Mouse (Mus musculus) MEL (cell line): ENCODE results near the gene Mapk7. TPM values are rescaled to one million over a fixed set of nuclear protein-coding genes. Genes with fewer than 3 reads are reported as not detected.

Experiments used
- DNase-seq: peaks from one replicate; pipeline ENCODE4 v3.0.0; 2011; ENCODE audit warnings: low read depth, low spot score
- H3K27ac ChIP-seq: 2 replicates; pipeline ENCODE4 v1.5.1; 2012; ENCODE audit warnings: low read depth, mild to moderate bottlenecking, control low read depth, low read length, moderate library complexity; ENCODE audit not compliant: control insufficient read depth
- H3K27me3 ChIP-seq, 2 experiments: fragments of 150-350 bp in 1 of 2; sonication (generic) in 1 of 2; 2 replicates each; pipeline ENCODE4 v1.6.1; 2012; ENCODE audit warnings: low read length in 2 of 2, mild to moderate bottlenecking in 2 of 2, improper control_type of control experiment in 1 of 2, moderate library complexity in 1 of 2; ENCODE audit not compliant: insufficient read depth in 2 of 2, control insufficient read depth in 1 of 2
- H3K36me3 ChIP-seq, 2 experiments: 2 replicates each; pipeline ENCODE4 v1.6.1; 2012 to 2014; ENCODE audit warnings: low read length in 2 of 2, improper control_type of control experiment in 1 of 2, inconsistent platforms in 1 of 2, mild to moderate bottlenecking in 1 of 2; ENCODE audit not compliant: insufficient read depth in 2 of 2, control insufficient read depth in 1 of 2
- H3K4me1 ChIP-seq, 2 experiments: fragments of 150-350 bp in 1 of 2; sonication (generic) in 1 of 2; 2 replicates each; pipeline ENCODE4 v1.6.1; 2012; ENCODE audit warnings: low read length in 2 of 2, improper control_type of control experiment in 1 of 2, mild to moderate bottlenecking in 1 of 2; ENCODE audit not compliant: insufficient read depth in 2 of 2, control insufficient read depth in 1 of 2
- H3K4me3 ChIP-seq, 2 experiments: fragments of 150-350 bp in 1 of 2; sonication (generic) in 1 of 2; 2 replicates each; pipeline ENCODE4 v1.5.1; 2012; ENCODE audit warnings: low read depth in 2 of 2, low read length in 2 of 2, mild to moderate bottlenecking in 2 of 2, moderate library complexity in 2 of 2, control low read depth in 1 of 2, improper control_type of control experiment in 1 of 2; ENCODE audit not compliant: control insufficient read depth in 1 of 2, insufficient read depth in 1 of 2
- H3K79me2 ChIP-seq: 2 replicates; pipeline ENCODE4 v1.6.1; 2012; ENCODE audit warnings: mild to moderate bottlenecking, low read length, moderate library complexity; ENCODE audit not compliant: control insufficient read depth, poor library complexity, insufficient read depth
- H3K9ac ChIP-seq: 2 replicates; pipeline ENCODE4 v1.6.1; 2012; ENCODE audit warnings: low read depth, mild to moderate bottlenecking, control low read depth, low read length, moderate library complexity; ENCODE audit not compliant: control insufficient read depth, poor library complexity, severe bottlenecking
- H3K9me3 ChIP-seq: fragments of 150-350 bp; sonication (generic); replicated peaks from 2 replicates; pipeline ENCODE4 v1.6.1; 2012; ENCODE audit warnings: mild to moderate bottlenecking, low read length, improper control_type of control experiment, moderate library complexity; ENCODE audit not compliant: insufficient read depth
- BHLHE40 ChIP-seq: IDR thresholded peaks from 2 replicates; pipeline ENCODE4 v1.6.1; 2012; ENCODE audit warnings: low read depth, mild to moderate bottlenecking, inconsistent platforms, low read length, improper control_type of control experiment, borderline replicate concordance
- CHD1 ChIP-seq: IDR thresholded peaks from 2 replicates; pipeline ENCODE4 v1.6.1; 2012; ENCODE audit warnings: low read depth, mild to moderate bottlenecking, inconsistent platforms, low read length, improper control_type of control experiment
- CHD2 ChIP-seq: IDR thresholded peaks from 2 replicates; pipeline ENCODE4 v1.6.1; 2011; ENCODE audit warnings: low read length, improper control_type of control experiment
- E2F4 ChIP-seq: IDR thresholded peaks from 2 replicates; pipeline ENCODE4 v1.6.1; 2011; ENCODE audit warnings: low read depth, low read length, improper control_type of control experiment, borderline replicate concordance
- EP300 ChIP-seq, 2 experiments: IDR thresholded peaks; 2 replicates each; pipeline ENCODE4 v1.6.1; 2011; ENCODE audit warnings: improper control_type of control experiment in 2 of 2, low read length in 2 of 2, low read depth in 1 of 2, mild to moderate bottlenecking in 1 of 2
- KAT2A ChIP-seq: conservative IDR thresholded peaks from 2 replicates; pipeline ENCODE4 v1.6.1; 2012; ENCODE audit warnings: low read depth, low read length, improper control_type of control experiment, inconsistent platforms
- MXI1 ChIP-seq: IDR thresholded peaks from 2 replicates; pipeline ENCODE4 v1.6.1; 2011; ENCODE audit warnings: mild to moderate bottlenecking, low read depth, low read length, improper control_type of control experiment
- MYC ChIP-seq: IDR thresholded peaks from 2 replicates; pipeline ENCODE4 v1.6.1; 2011; ENCODE audit warnings: low read depth, mild to moderate bottlenecking, low read length, improper control_type of control experiment, moderate library complexity
- NELFE ChIP-seq: IDR thresholded peaks from 2 replicates; pipeline ENCODE4 v1.6.1; 2011; ENCODE audit warnings: low read depth, low read length, improper control_type of control experiment
- NRF1 ChIP-seq: IDR thresholded peaks from 2 replicates; pipeline ENCODE4 v1.6.1; 2014; ENCODE audit warnings: low read depth, mild to moderate bottlenecking, inconsistent platforms, low read length, improper control_type of control experiment, moderate library complexity; ENCODE audit not compliant: poor library complexity, insufficient read depth, severe bottlenecking
- POLR2A ChIP-seq, 2 experiments: IDR thresholded peaks; 2 replicates each; pipeline ENCODE4 v1.6.1; 2011 to 2012; ENCODE audit warnings: low read length in 2 of 2, mild to moderate bottlenecking in 2 of 2, control low read depth in 1 of 2, improper control_type of control experiment in 1 of 2, low read depth in 1 of 2, moderate library complexity in 1 of 2; ENCODE audit not compliant: control insufficient read depth in 1 of 2, insufficient read depth in 1 of 2, poor library complexity in 1 of 2
- POLR2AphosphoS2 ChIP-seq: IDR thresholded peaks from 2 replicates; pipeline ENCODE4 v1.6.1; 2011; ENCODE audit warnings: low read length, improper control_type of control experiment
- POLR2AphosphoS5 ChIP-seq: IDR thresholded peaks from 2 replicates; pipeline ENCODE4 v1.6.1; 2012; ENCODE audit warnings: low read depth, borderline replicate concordance, mild to moderate bottlenecking, inconsistent platforms, low read length, moderate library complexity, mixed read lengths
- RAD21 ChIP-seq: IDR thresholded peaks from 2 replicates; pipeline ENCODE4 v1.6.1; 2011; ENCODE audit warnings: mild to moderate bottlenecking, low read depth, low read length, improper control_type of control experiment
- SIN3A ChIP-seq: IDR thresholded peaks from 2 replicates; pipeline ENCODE4 v1.6.1; 2012; ENCODE audit warnings: low read length, improper control_type of control experiment, inconsistent platforms
- TCF12 ChIP-seq: IDR thresholded peaks from 2 replicates; pipeline ENCODE4 v1.6.1; 2014; ENCODE audit warnings: low read depth, mild to moderate bottlenecking, inconsistent platforms, low read length, improper control_type of control experiment, moderate library complexity
- UBTF ChIP-seq: IDR thresholded peaks from 2 replicates; pipeline ENCODE4 v1.6.1; 2012; ENCODE audit warnings: low read depth, mild to moderate bottlenecking, inconsistent platforms, low read length, improper control_type of control experiment, moderate library complexity, borderline replicate concordance; ENCODE audit not compliant: insufficient read depth
- USF1 ChIP-seq: IDR thresholded peaks from 2 replicates; pipeline ENCODE4 v1.6.1; 2014; ENCODE audit warnings: low read depth, mild to moderate bottlenecking, inconsistent platforms, low read length, improper control_type of control experiment, moderate library complexity
- USF2 ChIP-seq, 2 experiments: IDR thresholded peaks; 2 replicates each; pipeline ENCODE4 v1.6.1; 2011 to 2012; ENCODE audit warnings: improper control_type of control experiment in 2 of 2, low read length in 2 of 2, borderline replicate concordance in 1 of 2, inconsistent platforms in 1 of 2, low read depth in 1 of 2, mild to moderate bottlenecking in 1 of 2; ENCODE audit not compliant: insufficient read depth in 1 of 2
- ZNF384 ChIP-seq: IDR thresholded peaks from 2 replicates; pipeline ENCODE4 v1.6.1; 2012; ENCODE audit warnings: low read depth, mild to moderate bottlenecking, inconsistent platforms, low read length, improper control_type of control experiment
- polyA plus RNA-seq, 2 experiments: library from polyadenylated mRNA; stranded (reverse) in 1 of 2; unstranded in 1 of 2; fragments of >175 nt in 1 of 2; fragments of >200 nt in 1 of 2; gene quantifications; 2 replicates each; pipeline versions ENCODE4 v1.2.1 to v1.2.4; 2012; ENCODE audit warnings: low replicate concordance in 2 of 2, low read depth in 1 of 2; ENCODE audit not compliant: insufficient read length in 2 of 2, insufficient read depth in 1 of 2, missing spikeins in 1 of 2
- total RNA-seq: library from RNA; depleted of rRNA; stranded (reverse); fragments of 300-350 nt; gene quantifications from 2 replicates; pipeline ENCODE4 v1.2.3, GENCODE M21; 2012

Mapk7 gene
- total and polyA plus RNA-seq, 3 experiments, result 12.6 to 25.3 TPM; not detected in 1

DNA sequence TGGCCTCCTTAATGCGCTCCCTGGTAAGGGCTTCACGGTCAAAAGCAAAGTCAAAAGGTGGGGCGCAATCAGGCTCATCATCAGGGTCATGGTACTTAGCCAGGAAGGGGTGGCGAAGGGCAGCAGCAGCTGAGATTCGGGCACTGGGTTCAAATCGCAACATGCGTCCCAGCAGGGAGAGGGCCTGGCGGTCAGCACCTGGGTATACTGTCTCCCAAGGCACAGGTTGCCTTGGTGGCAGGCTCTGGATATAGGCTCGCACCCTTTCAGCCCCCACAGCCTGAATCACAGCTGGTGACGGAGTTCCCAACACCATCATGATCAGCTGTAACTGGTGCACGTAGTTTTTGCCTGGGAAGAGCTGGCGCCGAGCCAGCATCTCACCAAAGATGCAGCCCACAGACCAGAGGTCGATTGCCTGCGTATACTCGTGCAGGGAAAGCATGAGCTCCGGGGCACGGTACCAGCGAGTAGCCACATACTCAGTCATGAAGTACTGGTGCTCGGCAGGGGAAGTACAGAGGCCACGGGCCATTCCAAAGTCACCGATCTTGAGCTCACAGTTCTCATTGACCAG, 3.2 kb downstream of the Mapk7 start:
- H3K4me3 ChIP-seq, result no peak overlapping the region
- TF ChIP-seq TCF12 (no peak), POLR2AphosphoS2 (no peak), USF1 (no peak), KAT2A (no peak), USF2 (IDR thresholded peaks at IDR 0.05; ENCODE audit: borderline replicate concordance in 1 of 2, insufficient read depth in 1 of 2, low read depth in 1 of 2, low read length in 2 of 2) (no peak), UBTF (no peak)
- peaks cover 0 to 20% of the 10 kb centered on the region in 2 experiments for H3K4me1 ChIP-seq
- no peaks in the 10 kb centered on the region for H3K27me3 ChIP-seq
- no peak overlapping the region for H3K9ac ChIP-seq
- peaks cover 0 to 17% of the 10 kb centered on the region in 2 experiments; a peak in 3 of 4 replicates for H3K36me3 ChIP-seq
- peaks cover 7% of the 10 kb centered on the region; the same call in 1 of the 2 replicates for H3K79me2 ChIP-seq
- no peak overlapping the region for H3K27ac ChIP-seq
- no peaks in the 10 kb centered on the region for H3K9me3 ChIP-seq
- no peak for DNase-seq

DNA sequence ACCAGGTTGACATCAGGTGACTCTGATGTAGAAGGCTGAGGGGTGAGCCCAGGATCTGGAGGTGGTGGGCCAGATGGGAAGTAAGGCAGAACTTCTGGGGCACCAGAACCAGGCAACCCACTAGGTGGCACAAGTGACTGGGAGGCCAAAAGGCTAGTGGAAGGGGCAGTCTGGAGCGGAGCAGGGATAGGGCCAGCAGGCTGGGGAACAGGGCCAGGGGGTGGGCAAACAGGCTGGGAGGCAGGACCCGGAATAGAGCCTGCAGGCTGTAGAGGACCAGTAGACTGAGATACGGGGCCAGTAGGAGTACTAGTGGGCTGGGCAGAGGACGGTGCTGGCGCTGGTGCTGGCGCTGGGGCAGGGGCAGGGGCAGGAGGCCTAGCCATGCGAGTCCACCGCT, 4.3 kb downstream of the Mapk7 start:
- H3K9me3 ChIP-seq, result no peaks in the 10 kb centered on the region
- peaks cover 7% of the 10 kb centered on the region; the same call in 1 of the 2 replicates for H3K79me2 ChIP-seq
- no peak overlapping the region for H3K27ac ChIP-seq
- H3K4me3 ChIP-seq, result no peak overlapping the region
- H3K9ac ChIP-seq, result no peak overlapping the region
- no peak for TF ChIP-seq BHLHE40
- TF ChIP-seq E2F4, result no peak
- no peak for TF ChIP-seq NRF1
- no peak for TF ChIP-seq RAD21
- no peak for TF ChIP-seq SIN3A
- no peak for TF ChIP-seq USF1
- no peak for TF ChIP-seq MYC
- TF ChIP-seq ZNF384, result no peak
- TF ChIP-seq POLR2A (IDR thresholded peaks at IDR 0.05; ENCODE audit: control insufficient read depth in 1 of 2, insufficient read depth in 1 of 2, low read depth in 1 of 2, low read length in 2 of 2, poor library complexity in 1 of 2), result no peak
- no peak for TF ChIP-seq EP300 (IDR thresholded peaks at IDR 0.05; ENCODE audit: low read depth in 1 of 2, low read length in 2 of 2)
- no peak for TF ChIP-seq USF2 (IDR thresholded peaks at IDR 0.05; ENCODE audit: borderline replicate concordance in 1 of 2, insufficient read depth in 1 of 2, low read depth in 1 of 2, low read length in 2 of 2)
- no peak for TF ChIP-seq MXI1
- no peak for TF ChIP-seq NELFE
- no peak for TF ChIP-seq CHD1
- TF ChIP-seq POLR2AphosphoS5, result no peak
- TF ChIP-seq CHD2, result no peak
- TF ChIP-seq UBTF, result no peak
- DNase-seq, result no peak
- H3K4me1 ChIP-seq, result peaks cover 0 to 9% of the 10 kb centered on the region in 2 experiments; a peak in 3 of 4 replicates
- H3K36me3 ChIP-seq, result peaks cover 0 to 5% of the 10 kb centered on the region in 2 experiments; a peak in 3 of 4 replicates
- H3K27me3 ChIP-seq, result no peaks in the 10 kb centered on the region
